Mouse (Mus musculus) small intestine, adult 2 months (tissue): Measurements from ENCODE around the gene Hspg2.

Source experiments
- CTCF ChIP-seq: fragments of 200-500 bp; IDR thresholded peaks from 2 replicates; pipeline ENCODE4 v1.5.1; 2012; ENCODE audit warnings: low read depth, mild to moderate bottlenecking, control low read depth, inconsistent platforms, low read length, moderate library complexity, mixed read lengths; ENCODE audit not compliant: insufficient replicate concordance, insufficient read length; ENCODE audit errors: extremely low read depth
- POLR2A ChIP-seq: fragments of 200-500 bp; IDR thresholded peaks from 2 replicates; pipeline ENCODE4 v1.6.1; 2012; ENCODE audit warnings: low read depth, mild to moderate bottlenecking, control low read depth, inconsistent platforms, low read length, moderate library complexity

DNA sequence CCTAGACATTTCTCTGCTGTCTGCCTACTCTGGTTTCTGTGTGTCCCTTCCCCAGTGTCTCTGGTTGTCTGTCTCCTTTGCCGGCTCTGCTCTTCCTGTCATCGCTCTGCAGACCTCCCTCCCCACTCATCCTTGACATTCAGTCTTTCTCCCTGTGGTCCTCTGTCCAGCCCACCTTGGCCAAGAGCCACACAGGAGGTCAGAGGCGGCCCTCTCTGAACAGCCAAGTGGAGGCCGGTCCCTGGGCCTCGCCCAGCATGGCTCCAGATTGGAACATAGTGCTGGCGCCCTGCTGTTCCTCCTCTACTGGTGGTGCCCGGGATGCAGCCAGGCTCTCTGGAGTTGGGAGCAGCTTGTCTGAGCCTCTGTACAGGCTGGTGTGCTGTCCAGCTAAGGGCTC lies 34.2 kb downstream of the Hspg2 start:
- no peak for TF ChIP-seq CTCF
- no peak for TF ChIP-seq POLR2A
